Mouse (Mus musculus) gastrocnemius, postnatal 25 days (tissue): ENCODE results near the gene Cc2d1b. TPM values are rescaled to one million over a fixed set of nuclear protein-coding genes. Genes with fewer than 3 reads are reported as not detected.

ENCODE experiments used
- DNase-seq: peaks from one replicate; pipeline ENCODE4 v3.0.0; 2022
- total RNA-seq, 2 experiments: library from RNA; stranded (reverse); gene quantifications; 1 replicate in 1 of 2; 2 replicates in 1 of 2; pipeline ENCODE4 v1.2.3; 2021

Gene Cc2d1b
- total RNA-seq, 2 experiments from 2014 or later = 14.8 to 18.8 TPM

- DNase-seq = no peak
These were observed 18.0 kb downstream of the Cc2d1b start for GRCm38 (mm10) chr4:108637721-108638120.

DNA sequence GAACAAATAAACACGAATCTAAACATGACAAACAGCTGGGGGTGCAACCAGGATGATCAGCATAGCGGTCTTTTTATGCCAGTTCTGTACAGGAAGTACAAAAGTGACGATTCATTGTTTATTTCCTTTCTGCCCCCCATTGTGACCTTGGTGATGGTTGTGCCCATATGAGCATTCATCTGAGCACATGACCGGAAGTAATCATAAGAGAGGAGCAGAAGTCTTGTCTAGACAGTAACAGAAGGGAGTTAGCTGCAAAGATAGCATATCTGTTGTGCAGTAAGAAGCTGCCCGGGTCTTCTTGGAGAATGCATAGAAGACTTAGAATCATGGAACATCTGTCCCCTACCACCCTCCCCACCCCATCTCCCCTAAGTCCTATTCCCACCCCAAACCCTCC lies 19.0 kb downstream of the Cc2d1b start:
- no peak for DNase-seq

DNA sequence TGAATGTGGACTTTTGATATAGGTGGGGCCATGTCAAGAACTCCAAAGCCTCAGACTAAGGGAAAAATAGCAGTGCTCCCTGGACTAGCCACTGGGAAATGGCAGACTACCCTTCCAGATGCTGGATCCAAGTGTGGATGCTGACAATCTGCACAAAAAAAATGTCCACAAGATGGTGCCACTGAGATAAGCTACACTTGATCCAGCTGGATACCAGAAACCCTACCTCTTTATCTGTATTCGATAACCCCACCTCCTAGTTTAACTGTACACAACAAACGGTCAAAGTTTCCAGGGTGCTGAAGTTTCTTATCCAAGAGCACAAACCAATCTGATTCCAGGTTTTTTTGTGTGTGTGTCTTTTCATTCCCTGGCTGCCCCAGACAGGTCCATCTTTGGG lies 44.7 kb downstream of the Cc2d1b start:
- DNase-seq = no peak

Other genes with a start within 250 kb of the Cc2d1b start
- gene Shisal2a, start 236.6 kb upstream of the Cc2d1b start, total RNA-seq = not detected
- 1 to 10 TPM; 7.0 to 7.9 TPM for gene Gpx7, start 213.0 kb upstream of the Cc2d1b start, total RNA-seq
- gene Tut4, start 160.5 kb upstream of the Cc2d1b start, total RNA-seq = 10 to 100 TPM; 10.8 to 14.8 TPM
- 10 to 100 TPM; 12.0 to 12.7 TPM for gene Prpf38a, start 40.6 kb upstream of the Cc2d1b start, total RNA-seq
- not detected for gene Orc1, start 40.5 kb upstream of the Cc2d1b start, total RNA-seq
- gene 3110021N24Rik, start 99.7 kb downstream of the Cc2d1b start, total RNA-seq = 1 to 10 TPM in 1 of 2 experiments, under 1 TPM in 1; 0.59 to 1.2 TPM
- 10 to 100 TPM; 35.0 to 43.7 TPM for gene Zfyve9, start 160.9 kb downstream of the Cc2d1b start, total RNA-seq
- 10 to 100 TPM; 39.4 to 44.8 TPM for gene Btf3l4, start 213.7 kb downstream of the Cc2d1b start, total RNA-seq
- 10 to 100 TPM; 12.0 to 15.1 TPM for gene Txndc12, start 214.7 kb downstream of the Cc2d1b start, total RNA-seq
- gene Kti12, start 227.8 kb downstream of the Cc2d1b start, total RNA-seq = 10 to 100 TPM; 19.7 to 20.7 TPM
- not detected for gene A730015C16Rik, start 228.7 kb downstream of the Cc2d1b start, total RNA-seq